Mouse (Mus musculus) C2C12 (cell line): ENCODE results near the gene Pard3b. TPM values are rescaled to one million over a fixed set of nuclear protein-coding genes. Genes with fewer than 3 reads are reported as not detected.

ENCODE experiments used
- H3K27me3 ChIP-seq: one replicate; pipeline ENCODE4 v1.6.1; 2011; ENCODE audit not compliant: control insufficient read depth, insufficient read depth, insufficient read length
- H3K36me3 ChIP-seq: one replicate; pipeline ENCODE4 v1.6.1; 2011; ENCODE audit not compliant: control insufficient read depth, insufficient read depth
- H3K4me3 ChIP-seq: one replicate; pipeline ENCODE4 v1.5.1; 2011; ENCODE audit warnings: mild to moderate bottlenecking, control low read depth; ENCODE audit not compliant: poor library complexity, insufficient read depth, severe bottlenecking
- H3K79me2 ChIP-seq: one replicate; pipeline ENCODE4 v1.6.1; 2011; ENCODE audit not compliant: control insufficient read depth, insufficient read depth
- H3K79me3 ChIP-seq: one replicate; pipeline ENCODE4 v1.6.1; 2011; ENCODE audit warnings: low read depth, control low read depth
- H3ac ChIP-seq: one replicate; pipeline ENCODE3; 2011; ENCODE audit warnings: low read depth; ENCODE audit not compliant: control insufficient read depth, insufficient read length
- CEBPB ChIP-seq: IDR thresholded peaks from one replicate; pipeline ENCODE4 v1.6.1; 2011; ENCODE audit warnings: low read depth, mild to moderate bottlenecking, control low read depth, moderate library complexity
- CTCF ChIP-seq: IDR thresholded peaks from one replicate; pipeline ENCODE4 v1.5.1; 2011; ENCODE audit not compliant: control insufficient read depth, insufficient read depth, insufficient read length
- FOSL1 ChIP-seq: IDR thresholded peaks from one replicate; pipeline ENCODE4 v1.8.0; 2011; ENCODE audit warnings: mild to moderate bottlenecking, low read length; ENCODE audit not compliant: poor library complexity, insufficient read depth, severe bottlenecking
- MAX ChIP-seq: IDR thresholded peaks from one replicate; pipeline ENCODE4 v1.6.1; 2011; ENCODE audit warnings: mild to moderate bottlenecking, control low read depth
- MYOD1 ChIP-seq: IDR thresholded peaks from one replicate; pipeline ENCODE4 v1.6.1; 2011; ENCODE audit warnings: low read depth; ENCODE audit not compliant: control insufficient read depth, insufficient read length
- MYOG ChIP-seq: IDR thresholded peaks from one replicate; pipeline ENCODE4 v1.6.1; 2011; ENCODE audit not compliant: control insufficient read depth, insufficient read length; ENCODE audit errors: extremely low read depth
- USF1 ChIP-seq: IDR thresholded peaks from one replicate; pipeline ENCODE4 v1.6.1; 2011; ENCODE audit warnings: low read depth, mild to moderate bottlenecking, control low read depth, moderate library complexity
- polyA plus RNA-seq: library from polyadenylated mRNA; unstranded; fragments of >200 nt; fragmentation: generic; extraction: Trizol; gene quantifications from one replicate; pipeline ENCODE4 v1.2.1, GENCODE M21; 2012; ENCODE audit warnings: missing spikeins

Pard3b gene
- polyA plus RNA-seq, 1 experiment, result 0.20 TPM

- Histone ChIP-seq H3ac (no peak overlapping the region), H3K4me3 (no peak overlapping the region), H3K79me3 (no peaks in the 10 kb centered on the region), H3K36me3 (no peaks in the 10 kb centered on the region), H3K79me2 (no peaks in the 10 kb centered on the region), H3K27me3 (no peaks in the 10 kb centered on the region)
- TF ChIP-seq MAX (no peak), FOSL1 (no peak), USF1 (peak; percentile 57), MYOG (no peak), CEBPB (no peak), MYOD1 (no peak)
Measured at GRCm38 (mm10) chr1:62041718-62042117, 403.1 kb downstream of the Pard3b start.

- Histone ChIP-seq H3K4me3 (no peak overlapping the region), H3K79me2 (no peaks in the 10 kb centered on the region), H3K27me3 (peaks cover 2% of the 10 kb centered on the region), H3K79me3 (no peaks in the 10 kb centered on the region), H3K36me3 (no peaks in the 10 kb centered on the region), H3ac (no peak overlapping the region)
- TF ChIP-seq MYOG (no peak), CTCF (no peak), MAX (no peak), USF1 (no peak), MYOD1 (no peak), CEBPB (no peak), FOSL1 (no peak)
Measured at GRCm38 (mm10) chr1:62048592-62048991, 410.0 kb downstream of the Pard3b start.

GRCm38 (mm10) chr1:62051186-62051825 is 412.7 kb downstream of the Pard3b start:
- TF ChIP-seq USF1 (no peak), CEBPB (no peak), MYOG (no peak)
- H3ac ChIP-seq, result no peak overlapping the region

GRCm38 (mm10) chr1:62053167-62053638 is 414.6 kb downstream of the Pard3b start:
- no peak overlapping the region for H3ac ChIP-seq
- H3K79me3 ChIP-seq, result no peaks in the 10 kb centered on the region
- peaks cover 5% of the 10 kb centered on the region for H3K27me3 ChIP-seq
- no peak overlapping the region for H3K4me3 ChIP-seq
- H3K36me3 ChIP-seq, result no peaks in the 10 kb centered on the region
- TF ChIP-seq MAX (no peak), MYOD1 (no peak), USF1 (no peak), CEBPB (no peak), MYOG (no peak), CTCF (no peak), FOSL1 (no peak)
- H3K79me2 ChIP-seq, result no peaks in the 10 kb centered on the region

More at GRCm38 (mm10) chr1:62051186-62051825, 412.7 kb downstream of the Pard3b start:
- H3K4me3 ChIP-seq, result no peak overlapping the region
- H3K79me2 ChIP-seq, result no peaks in the 10 kb centered on the region
- no peaks in the 10 kb centered on the region for H3K36me3 ChIP-seq
- peaks cover 5% of the 10 kb centered on the region for H3K27me3 ChIP-seq
- H3K79me3 ChIP-seq, result no peaks in the 10 kb centered on the region

- Histone ChIP-seq H3K79me3 (no peaks in the 10 kb centered on the region), H3K4me3 (no peak overlapping the region), H3K27me3 (peaks cover 5% of the 10 kb centered on the region), H3K36me3 (no peaks in the 10 kb centered on the region), H3K79me2 (no peaks in the 10 kb centered on the region), H3ac (no peak overlapping the region)
- TF ChIP-seq USF1 (no peak), MAX (no peak), CEBPB (no peak), FOSL1 (no peak), MYOG (no peak), MYOD1 (no peak), CTCF (no peak)
Measured at GRCm38 (mm10) chr1:62055280-62055679, 416.7 kb downstream of the Pard3b start.

GRCm38 (mm10) chr1:62070617-62071016 is 432.0 kb downstream of the Pard3b start:
- H3K79me2 ChIP-seq, result no peaks in the 10 kb centered on the region
- no peak overlapping the region for H3K4me3 ChIP-seq
- H3K27me3 ChIP-seq, result no peaks in the 10 kb centered on the region
- no peaks in the 10 kb centered on the region for H3K79me3 ChIP-seq
- no peak overlapping the region for H3ac ChIP-seq
- no peaks in the 10 kb centered on the region for H3K36me3 ChIP-seq
- TF ChIP-seq CTCF, result no peak
- no peak for TF ChIP-seq MYOD1
- no peak for TF ChIP-seq USF1
- TF ChIP-seq CEBPB, result no peak
- no peak for TF ChIP-seq FOSL1
- no peak for TF ChIP-seq MYOG
- TF ChIP-seq MAX, result no peak
